Mouse (Mus musculus): ENCODE data around the gene Pafah1b2.

DNA sequence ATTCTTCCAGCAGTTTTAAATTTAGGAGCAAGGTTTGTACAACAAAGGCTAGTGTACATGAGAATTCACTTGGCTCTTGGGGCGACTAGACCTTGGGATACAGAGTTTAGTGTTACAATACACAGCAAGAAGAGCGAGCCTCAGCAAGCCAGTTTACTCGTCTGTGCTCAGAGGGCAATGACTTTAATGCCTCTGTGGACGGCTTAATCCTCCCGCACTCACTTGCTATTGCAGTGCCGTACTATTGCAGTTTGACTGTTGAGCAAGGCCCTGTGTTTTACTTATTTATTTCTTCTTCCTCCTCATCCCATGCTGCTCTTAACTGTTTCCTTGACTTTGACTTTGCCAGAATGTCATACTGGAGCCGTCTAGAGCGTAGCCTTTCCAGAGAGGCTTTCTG is 37.7 kb upstream of the Pafah1b2 start:
- TF ChIP-seq TAL1 (IDR thresholded peaks at IDR 0.05; ENCODE audit: low read length) (no peak), GATA1 (IDR thresholded peaks at IDR 0.05; ENCODE audit: low read length) (no peak)

Data from erythroblast, embryonic 14.5 days (primary cell).